Mouse (Mus musculus) heart, embryonic 15.5 days (tissue): ENCODE data around the gene Ccnc. TPM values are rescaled to one million over a fixed set of nuclear protein-coding genes. Genes with fewer than 3 reads are reported as not detected.

Source experiments
- ATAC-seq: fragments of 200-750 bp; cut with Nextera tagmentation; replicated peaks from 2 replicates; pipeline ENCODE4 v1.8.0; 2017; ENCODE audit warnings: low read depth, moderate TSS enrichment; ENCODE audit not compliant: insufficient number of reproducible peaks, insufficient read depth, low FRiP score
- H3K27ac ChIP-seq: fragments of 300-500 bp; sonication (generic); 2 replicates; pipeline ENCODE4 v1.5.1; 2015; ENCODE audit warnings: mild to moderate bottlenecking, inconsistent platforms
- H3K27me3 ChIP-seq: fragments of 300-500 bp; sonication (generic); 2 replicates; pipeline ENCODE4 v1.6.1; 2015; ENCODE audit warnings: inconsistent platforms
- H3K36me3 ChIP-seq: fragments of 300-500 bp; sonication (generic); 2 replicates; pipeline ENCODE4 v1.6.1; 2015; ENCODE audit warnings: mild to moderate bottlenecking, inconsistent platforms
- H3K4me1 ChIP-seq: fragments of 300-500 bp; sonication (generic); replicated peaks from 2 replicates; pipeline ENCODE4 v1.6.1; 2015; ENCODE audit warnings: inconsistent platforms
- H3K4me2 ChIP-seq: fragments of 300-500 bp; sonication (generic); 2 replicates; pipeline ENCODE4 v1.6.1; 2015; ENCODE audit warnings: inconsistent platforms, mild to moderate bottlenecking, moderate library complexity
- H3K4me3 ChIP-seq: fragments of 300-500 bp; sonication (generic); 2 replicates; pipeline ENCODE4 v1.5.1; 2015; ENCODE audit warnings: mild to moderate bottlenecking, inconsistent platforms
- H3K9ac ChIP-seq: fragments of 300-500 bp; sonication (generic); 2 replicates; pipeline ENCODE4 v1.6.1; 2015; ENCODE audit warnings: mild to moderate bottlenecking, inconsistent platforms
- H3K9me3 ChIP-seq: fragments of 300-500 bp; sonication (generic); replicated peaks from 2 replicates; pipeline ENCODE4 v1.6.1; 2016; ENCODE audit warnings: inconsistent platforms
- WGBS: fragments of 180-500 bp; shearing (Covaris S2); methylation state at CpG from one replicate; pipeline ENCODE4 v1.1.7; 2015; ENCODE audit warnings: mixed read lengths; 5-methylcytosine and 5-hydroxymethylcytosine counted together
- polyA plus RNA-seq: library from polyadenylated mRNA; unstranded; fragments of >200 nt; fragmentation: Nextera tagmentation; extraction: Ambion mirVana; gene quantifications from 2 replicates; pipeline ENCODE4 v1.2.1, GENCODE M21; 2015

The Ccnc gene
- polyA plus RNA-seq, 1 experiment from 2014 or later, result 25.7 TPM

- Histone ChIP-seq H3K27me3 (peaks cover 98% of the 10 kb centered on the region), H3K4me3 (peak overlapping the region; percentile 50), H3K4me2 (peak overlapping the region; percentile 90), H3K36me3 (no peaks in the 10 kb centered on the region), H3K4me1 (peaks cover 17% of the 10 kb centered on the region), H3K9me3 (no peaks in the 10 kb centered on the region), H3K9ac (peak overlapping the region; percentile 23; the same call in 1 of the 2 replicates), H3K27ac (no peak overlapping the region)
- 4% methylated on average over 51 of the region's 51 CpGs for WGBS
- no peak for ATAC-seq
These were observed 39.5 kb upstream of the Ccnc start for GRCm38 (mm10) chr4:21687783-21688702.

GRCm38 (mm10) chr4:21688703-21689200 lies 38.7 kb upstream of the Ccnc start:
- peak overlapping the region; percentile 50 for H3K4me3 ChIP-seq
- no peaks in the 10 kb centered on the region for H3K36me3 ChIP-seq
- WGBS, result 1% methylated on average over 58 of the region's 64 CpGs
- peaks cover 97% of the 10 kb centered on the region for H3K27me3 ChIP-seq
- H3K27ac ChIP-seq, result no peak overlapping the region
- H3K9ac ChIP-seq, result peak overlapping the region; percentile 23; the same call in 1 of the 2 replicates
- H3K4me2 ChIP-seq, result peak overlapping the region; percentile 90
- H3K4me1 ChIP-seq, result peaks cover 17% of the 10 kb centered on the region
- no peak for ATAC-seq
- no peaks in the 10 kb centered on the region for H3K9me3 ChIP-seq

- ATAC-seq, result no peak
- 2% methylated on average over 18 of the region's 18 CpGs for WGBS
- peaks cover 17% of the 10 kb centered on the region for H3K4me1 ChIP-seq
- H3K9ac ChIP-seq, result no peak overlapping the region
- H3K4me3 ChIP-seq, result peak overlapping the region; percentile 50; the same call in 1 of the 2 replicates
- peak overlapping the region; percentile 90 for H3K4me2 ChIP-seq
- H3K27ac ChIP-seq, result no peak overlapping the region
- peaks cover 91% of the 10 kb centered on the region for H3K27me3 ChIP-seq
- no peaks in the 10 kb centered on the region for H3K36me3 ChIP-seq
- no peaks in the 10 kb centered on the region for H3K9me3 ChIP-seq
These were observed 38.0 kb upstream of the Ccnc start for GRCm38 (mm10) chr4:21689492-21689941.

- Histone ChIP-seq H3K9me3 (no peaks in the 10 kb centered on the region), H3K36me3 (no peaks in the 10 kb centered on the region), H3K4me3 (no peak overlapping the region), H3K27ac (no peak overlapping the region), H3K9ac (no peak overlapping the region), H3K4me2 (no peak overlapping the region), H3K4me1 (peaks cover 17% of the 10 kb centered on the region), H3K27me3 (peaks cover 87% of the 10 kb centered on the region)
- WGBS, result 10% methylated on average over 7 of the region's 7 CpGs
- ATAC-seq, result no peak
These were observed 37.3 kb upstream of the Ccnc start for GRCm38 (mm10) chr4:21690221-21690620.

- 29% methylated on average over 7 of the region's 7 CpGs for WGBS
- Histone ChIP-seq H3K27ac (no peak overlapping the region), H3K27me3 (peaks cover 42% of the 10 kb centered on the region), H3K9me3 (no peaks in the 10 kb centered on the region), H3K4me3 (no peak overlapping the region), H3K36me3 (no peaks in the 10 kb centered on the region), H3K9ac (no peak overlapping the region), H3K4me2 (no peak overlapping the region), H3K4me1 (no peaks in the 10 kb centered on the region)
- ATAC-seq, result no peak; the same call in 1 of the 2 replicates
These were observed 31.8 kb upstream of the Ccnc start for GRCm38 (mm10) chr4:21695638-21696254.

- Histone ChIP-seq H3K9me3 (no peaks in the 10 kb centered on the region), H3K4me2 (no peak overlapping the region), H3K9ac (no peak overlapping the region), H3K36me3 (no peaks in the 10 kb centered on the region), H3K27me3 (peaks cover 7% of the 10 kb centered on the region; the same call in 1 of the 2 replicates), H3K4me1 (no peaks in the 10 kb centered on the region), H3K27ac (no peak overlapping the region), H3K4me3 (no peak overlapping the region)
- 50% methylated on average over 1 of the region's 1 CpGs for WGBS
- no peak for ATAC-seq
These were observed 22.5 kb upstream of the Ccnc start for GRCm38 (mm10) chr4:21705046-21705445.

- Histone ChIP-seq H3K4me2 (peak overlapping the region; percentile 29), H3K27me3 (peaks cover 2% of the 10 kb centered on the region; the same call in 1 of the 2 replicates), H3K9ac (no peak overlapping the region), H3K27ac (no peak overlapping the region), H3K4me1 (peaks cover 4% of the 10 kb centered on the region; the same call in 1 of the 2 replicates), H3K9me3 (no peaks in the 10 kb centered on the region), H3K4me3 (no peak overlapping the region), H3K36me3 (no peaks in the 10 kb centered on the region)
- 3% methylated on average over 13 of the region's 13 CpGs for WGBS
- ATAC-seq, result peak; percentile 87
These were observed 15.4 kb upstream of the Ccnc start for GRCm38 (mm10) chr4:21712147-21712546.

- Histone ChIP-seq H3K36me3 (no peaks in the 10 kb centered on the region), H3K4me2 (no peak overlapping the region), H3K4me1 (peaks cover 3% of the 10 kb centered on the region; the same call in 1 of the 2 replicates), H3K9ac (no peak overlapping the region), H3K9me3 (no peaks in the 10 kb centered on the region), H3K27me3 (peaks cover 3% of the 10 kb centered on the region; the same call in 1 of the 2 replicates), H3K27ac (no peak overlapping the region), H3K4me3 (no peak overlapping the region)
- 51% methylated on average over 7 of the region's 7 CpGs for WGBS
- ATAC-seq, result no peak
These were observed 4.7 kb upstream of the Ccnc start for GRCm38 (mm10) chr4:21722752-21723334.

GRCm38 (mm10) chr4:21726912-21727614 lies 438 bp upstream of the Ccnc start:
- Histone ChIP-seq H3K36me3 (no peaks in the 10 kb centered on the region), H3K9ac (peak overlapping the region; percentile 80), H3K27ac (peak overlapping the region; percentile 80), H3K9me3 (no peaks in the 10 kb centered on the region), H3K4me2 (peak overlapping the region; percentile 89), H3K27me3 (no peaks in the 10 kb centered on the region), H3K4me1 (peaks cover 9% of the 10 kb centered on the region), H3K4me3 (peak overlapping the region; percentile 91)
- under 1% methylated on average over 22 of the region's 22 CpGs for WGBS
- no peak; the same call in 1 of the 2 replicates for ATAC-seq

GRCm38 (mm10) chr4:21739169-21739568 lies 11.7 kb downstream of the Ccnc start:
- ATAC-seq, result no peak
- Histone ChIP-seq H3K9ac (no peak overlapping the region), H3K4me3 (no peak overlapping the region), H3K27ac (no peak overlapping the region), H3K4me1 (no peaks in the 10 kb centered on the region), H3K4me2 (no peak overlapping the region), H3K27me3 (no peaks in the 10 kb centered on the region), H3K36me3 (peaks cover 8% of the 10 kb centered on the region), H3K9me3 (no peaks in the 10 kb centered on the region)
- WGBS, result 88% methylated on average over 4 of the region's 4 CpGs
